Mouse (Mus musculus) gastrocnemius, postnatal 14 days (tissue): ENCODE data around the gene Slc4a2. TPM values are rescaled to one million over a fixed set of nuclear protein-coding genes. Genes with fewer than 3 reads are reported as not detected.

Experiments used
- DNase-seq: peaks from one replicate; pipeline ENCODE4 v3.0.0; 2021; ENCODE audit warnings: mixed read lengths
- intact Hi-C: fragments of 180-260 bp; cut with DNase I; formaldehyde crosslinking; loops from one replicate; pipeline ENCODE4 v1.15.1; 2025; ENCODE audit warnings: low total_unique reads
- long read RNA-seq, 2 experiments: library from polyadenylated mRNA; stranded (forward); transcript quantifications; one replicate each; pipeline ENCODE4 v2.0.0; 2021
- total RNA-seq, 2 experiments: library from RNA; stranded (reverse); gene quantifications; 2 replicates each; pipeline ENCODE4 v1.2.3; 2021

Slc4a2 gene
- 10 to 100 TPM; 21.7 to 22.8 TPM for total RNA-seq
- long read RNA-seq, experiment 1, full-length matches to known transcripts = 14 of 28 reads
- long read RNA-seq, experiment 1, partial matches to known transcripts = 8 of 28 reads
- long read RNA-seq, experiment 1, other reads (novel, unspliced or antisense) = 6 of 28 reads
- long read RNA-seq, experiment 2, full-length matches to known transcripts = 16 of 32 reads
- long read RNA-seq, experiment 2, partial matches to known transcripts = 9 of 32 reads
- long read RNA-seq, experiment 2, other reads (novel, unspliced or antisense) = 7 of 32 reads

- peak; percentile 99 for DNase-seq
- intact Hi-C loops = no loop called here
Measured at GRCm38 (mm10) chr5:24423129-24424003, at the start of gene Slc4a2, which contains the start of gene Cdk5. Gene Slc4a2, plus strand, starts transcription at chr5:24423837. Gene Cdk5, minus strand, starts transcription at chr5:24423530.

GRCm38 (mm10) chr5:24374216-24374615, 49.4 kb upstream of the Slc4a2 start:
- intact Hi-C loops = no loop called here
- no peak for DNase-seq

- no peak for DNase-seq
- intact Hi-C loops = no loop called here
Measured at GRCm38 (mm10) chr5:24374666-24375328, 48.8 kb upstream of the Slc4a2 start.

GRCm38 (mm10) chr5:24378700-24379099, 44.9 kb upstream of the Slc4a2 start:
- intact Hi-C loops = no loop called here

GRCm38 (mm10) chr5:24379501-24379900, 44.1 kb upstream of the Slc4a2 start:
- no peak for DNase-seq
- intact Hi-C loops = no loop called here

More at GRCm38 (mm10) chr5:24378700-24379099, 44.9 kb upstream of the Slc4a2 start:
- DNase-seq = no peak

- intact Hi-C loops = no loop called here
- no peak for DNase-seq
Measured at GRCm38 (mm10) chr5:24380499-24380898, 43.1 kb upstream of the Slc4a2 start.

- intact Hi-C loops = no loop called here
Measured at GRCm38 (mm10) chr5:24381486-24381885, 42.2 kb upstream of the Slc4a2 start.

GRCm38 (mm10) chr5:24381988-24382387, 41.6 kb upstream of the Slc4a2 start:
- no peak for DNase-seq
- intact Hi-C loops = no loop called here

More at GRCm38 (mm10) chr5:24381486-24381885, 42.2 kb upstream of the Slc4a2 start:
- no peak for DNase-seq

- intact Hi-C loops = no loop called here
- DNase-seq = peak; percentile 83
Measured at GRCm38 (mm10) chr5:24383026-24383859, 40.4 kb upstream of the Slc4a2 start.

GRCm38 (mm10) chr5:24384407-24384806, 39.2 kb upstream of the Slc4a2 start:
- intact Hi-C loops = no loop called here
- DNase-seq = no peak

GRCm38 (mm10) chr5:24385374-24385773, 38.3 kb upstream of the Slc4a2 start:
- intact Hi-C loops = no loop called here
- DNase-seq = no peak

GRCm38 (mm10) chr5:24385887-24386550, 37.6 kb upstream of the Slc4a2 start:
- DNase-seq = no peak
- intact Hi-C loops = no loop called here

GRCm38 (mm10) chr5:24387264-24388241, 36.1 kb upstream of the Slc4a2 start:
- DNase-seq = peak; percentile 59
- intact Hi-C loops = no loop called here

GRCm38 (mm10) chr5:24388246-24388915, 35.3 kb upstream of the Slc4a2 start:
- intact Hi-C loops = no loop called here
- no peak for DNase-seq

GRCm38 (mm10) chr5:24389011-24389657, 34.5 kb upstream of the Slc4a2 start:
- intact Hi-C loops = no loop called here
- no peak for DNase-seq

- intact Hi-C loops = no loop called here
- DNase-seq = no peak
Measured at GRCm38 (mm10) chr5:24389658-24390020, 34.0 kb upstream of the Slc4a2 start.

- intact Hi-C loops = no loop called here
- no peak for DNase-seq
Measured at GRCm38 (mm10) chr5:24391864-24392263, 31.8 kb upstream of the Slc4a2 start, which contains the start of gene Atg9b. Gene Atg9b, minus strand, starts transcription at chr5:24392143.
